Mouse (Mus musculus) kidney, adult 8-10 months (tissue): ENCODE measurements around the gene Myh3.
A peak's percentile ranks its signal among the peaks of the same experiment; 100 is the strongest.

ENCODE experiments used
- DNase-seq, 2 experiments: peaks; one replicate each; pipeline ENCODE4 v3.0.0; 2022

The Myh3 gene

GRCm38 (mm10) chr11:67110168-67110948 lies 32.3 kb downstream of the Myh3 start:
- peak; percentile 35 to 82 for DNase-seq

- DNase-seq, result peak; percentile 19 to 66
Measured at GRCm38 (mm10) chr11:67112019-67112850, 34.1 kb downstream of the Myh3 start.

- DNase-seq, result peak; percentile 13 to 68
Measured at GRCm38 (mm10) chr11:67112851-67113202, 34.7 kb downstream of the Myh3 start.

- DNase-seq, result no peak
Measured at GRCm38 (mm10) chr11:67113381-67113780, 35.3 kb downstream of the Myh3 start.

GRCm38 (mm10) chr11:67114261-67114660 lies 36.2 kb downstream of the Myh3 start:
- no peak for DNase-seq

GRCm38 (mm10) chr11:67114901-67115300 lies 36.8 kb downstream of the Myh3 start:
- DNase-seq, result no peak

GRCm38 (mm10) chr11:67116725-67117124 lies 38.6 kb downstream of the Myh3 start:
- no peak for DNase-seq

GRCm38 (mm10) chr11:67119539-67120070 lies 41.5 kb downstream of the Myh3 start:
- no peak for DNase-seq

GRCm38 (mm10) chr11:67120697-67121294 lies 42.7 kb downstream of the Myh3 start:
- DNase-seq, result no peak

GRCm38 (mm10) chr11:67124943-67125342 lies 46.8 kb downstream of the Myh3 start:
- no peak for DNase-seq

GRCm38 (mm10) chr11:67125361-67125760 lies 47.3 kb downstream of the Myh3 start:
- no peak for DNase-seq

GRCm38 (mm10) chr11:67133526-67133925 lies 55.4 kb downstream of the Myh3 start:
- no peak for DNase-seq

- DNase-seq, result no peak
Measured at GRCm38 (mm10) chr11:67134654-67135053, 56.6 kb downstream of the Myh3 start.

GRCm38 (mm10) chr11:67135532-67135931 lies 57.4 kb downstream of the Myh3 start:
- DNase-seq, result no peak

GRCm38 (mm10) chr11:67139556-67139955 lies 61.5 kb downstream of the Myh3 start:
- DNase-seq, result no peak

GRCm38 (mm10) chr11:67140175-67140574 lies 62.1 kb downstream of the Myh3 start:
- no peak for DNase-seq

- DNase-seq, result no peak
Measured at GRCm38 (mm10) chr11:67141031-67141430, 62.9 kb downstream of the Myh3 start.

GRCm38 (mm10) chr11:67142047-67142446 lies 63.9 kb downstream of the Myh3 start:
- peak in 1 of 2 experiments; percentile 4 for DNase-seq

- no peak for DNase-seq
Measured at GRCm38 (mm10) chr11:67143065-67143464, 65.0 kb downstream of the Myh3 start.

GRCm38 (mm10) chr11:67143863-67144498 lies 65.9 kb downstream of the Myh3 start:
- no peak for DNase-seq

- DNase-seq, result no peak
Measured at GRCm38 (mm10) chr11:67144559-67145265, 66.6 kb downstream of the Myh3 start.
